Mouse (Mus musculus): ENCODE results near the gene Nrxn2. TPM values are rescaled to one million over a fixed set of nuclear protein-coding genes. Genes with fewer than 3 reads are reported as not detected.

Gene Nrxn2
- polyA plus RNA-seq, 1 experiment: 393 TPM

- no peak for DNase-seq (ENCODE audit: extremely low spot score in 1 of 2, low spot score in 1 of 2)
These were observed 28.4 kb downstream of the Nrxn2 start for GRCm38 (mm10) chr19:6446736-6447437.

- DNase-seq (ENCODE audit: extremely low spot score in 1 of 2, low spot score in 1 of 2): no peak
These were observed 30.2 kb downstream of the Nrxn2 start for GRCm38 (mm10) chr19:6448752-6449151.

- DNase-seq (ENCODE audit: extremely low spot score in 1 of 2, low spot score in 1 of 2): no peak
These were observed 31.3 kb downstream of the Nrxn2 start for GRCm38 (mm10) chr19:6449841-6450240.

- peak; percentile 84 to 88 for DNase-seq (ENCODE audit: extremely low spot score in 1 of 2, low spot score in 1 of 2)
These were observed 33.5 kb downstream of the Nrxn2 start for GRCm38 (mm10) chr19:6452030-6452494.

GRCm38 (mm10) chr19:6452672-6453310 is 34.3 kb downstream of the Nrxn2 start:
- DNase-seq (ENCODE audit: extremely low spot score in 1 of 2, low spot score in 1 of 2): no peak

- peak; percentile 44 to 80 for DNase-seq (ENCODE audit: extremely low spot score in 1 of 2, low spot score in 1 of 2)
These were observed 34.8 kb downstream of the Nrxn2 start for GRCm38 (mm10) chr19:6453349-6453748.

GRCm38 (mm10) chr19:6454041-6454720 is 35.6 kb downstream of the Nrxn2 start:
- DNase-seq (ENCODE audit: extremely low spot score in 1 of 2, low spot score in 1 of 2): no peak

GRCm38 (mm10) chr19:6459504-6459903 is 41.0 kb downstream of the Nrxn2 start:
- DNase-seq (ENCODE audit: extremely low spot score in 1 of 2, low spot score in 1 of 2): peak; percentile 33 to 73

- no peak for DNase-seq (ENCODE audit: extremely low spot score in 1 of 2, low spot score in 1 of 2)
These were observed 44.3 kb downstream of the Nrxn2 start for GRCm38 (mm10) chr19:6462841-6463240.

GRCm38 (mm10) chr19:6464306-6465071 is 46.0 kb downstream of the Nrxn2 start:
- DNase-seq (ENCODE audit: extremely low spot score in 1 of 2, low spot score in 1 of 2): peak; percentile 81 to 84

GRCm38 (mm10) chr19:6465090-6465489 is 46.6 kb downstream of the Nrxn2 start:
- no peak for DNase-seq (ENCODE audit: extremely low spot score in 1 of 2, low spot score in 1 of 2)

- DNase-seq (ENCODE audit: extremely low spot score in 1 of 2, low spot score in 1 of 2): no peak
These were observed 48.4 kb downstream of the Nrxn2 start for GRCm38 (mm10) chr19:6466945-6467344.

- DNase-seq (ENCODE audit: extremely low spot score in 1 of 2, low spot score in 1 of 2): no peak
These were observed 48.9 kb downstream of the Nrxn2 start for GRCm38 (mm10) chr19:6467374-6467979.

- DNase-seq (ENCODE audit: extremely low spot score in 1 of 2, low spot score in 1 of 2): no peak
These were observed 53.1 kb downstream of the Nrxn2 start for GRCm38 (mm10) chr19:6471630-6472029.

GRCm38 (mm10) chr19:6472821-6473220 is 54.3 kb downstream of the Nrxn2 start:
- DNase-seq (ENCODE audit: extremely low spot score in 1 of 2, low spot score in 1 of 2): no peak

GRCm38 (mm10) chr19:6474706-6475105 is 56.2 kb downstream of the Nrxn2 start:
- no peak for DNase-seq (ENCODE audit: extremely low spot score in 1 of 2, low spot score in 1 of 2)

- no peak for DNase-seq (ENCODE audit: extremely low spot score in 1 of 2, low spot score in 1 of 2)
These were observed 56.6 kb downstream of the Nrxn2 start for GRCm38 (mm10) chr19:6475129-6475528.

GRCm38 (mm10) chr19:6477007-6477406 is 58.5 kb downstream of the Nrxn2 start:
- DNase-seq (ENCODE audit: extremely low spot score in 1 of 2, low spot score in 1 of 2): no peak

- DNase-seq (ENCODE audit: extremely low spot score in 1 of 2, low spot score in 1 of 2): no peak
These were observed 60.0 kb downstream of the Nrxn2 start for GRCm38 (mm10) chr19:6478566-6478965.

- no peak for DNase-seq (ENCODE audit: extremely low spot score in 1 of 2, low spot score in 1 of 2)
These were observed 64.4 kb downstream of the Nrxn2 start for GRCm38 (mm10) chr19:6482886-6483285.
